Mouse (Mus musculus) kidney, postnatal 10 days (tissue): ENCODE results near the gene Magoh.

ENCODE experiments used
- DNase-seq: peaks from one replicate; pipeline ENCODE4 v3.0.0; 2021; ENCODE audit warnings: mixed read lengths

Gene Magoh

GRCm38 (mm10) chr4:107879254-107880050 lies at the start of gene Magoh:
Gene Magoh (plus strand): TSS chr4:107879755.
- peak; percentile 99 for DNase-seq

DNA sequence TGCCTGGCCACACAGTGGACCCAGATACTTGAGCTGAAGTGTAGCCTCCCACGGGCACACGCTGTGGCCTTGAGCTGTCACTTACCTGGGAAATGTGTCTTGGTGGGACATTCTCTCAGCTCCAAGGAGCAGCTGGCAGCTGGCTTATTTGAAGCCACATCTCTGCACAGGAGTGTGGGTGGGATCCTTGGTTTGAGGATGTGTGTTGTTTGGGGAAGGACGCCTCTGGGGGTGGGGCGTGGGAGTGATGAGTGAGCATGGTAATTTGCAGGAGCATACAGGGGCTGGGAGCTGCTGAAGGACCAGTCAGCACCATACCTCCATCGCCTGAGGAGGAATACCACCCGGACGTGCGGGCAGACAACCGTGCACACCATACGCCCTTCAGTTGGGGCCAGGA lies 49.4 kb upstream of the Magoh start:
- no peak for DNase-seq

DNA sequence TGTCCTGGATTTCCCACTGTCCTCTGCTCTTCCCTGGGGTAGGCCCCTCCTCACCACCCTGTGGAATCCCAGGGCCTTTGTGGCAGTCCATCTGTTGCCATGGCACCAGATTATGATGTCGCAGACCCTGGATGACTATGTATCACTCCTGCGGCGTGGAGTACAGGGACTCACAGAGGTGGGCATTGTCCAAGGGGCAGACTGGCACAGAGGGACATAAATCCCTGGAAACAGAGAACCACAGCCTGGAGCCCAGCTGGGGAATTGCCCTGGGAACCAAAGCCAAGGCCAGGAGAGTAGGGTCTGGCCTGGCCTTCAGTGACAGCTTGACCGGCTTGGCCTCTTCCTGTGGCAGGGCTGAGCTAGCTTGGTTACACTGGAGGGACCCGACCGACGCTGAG lies 48.7 kb upstream of the Magoh start:
- no peak for DNase-seq

- no peak for DNase-seq
These were observed 47.9 kb upstream of the Magoh start for GRCm38 (mm10) chr4:107831678-107832077.

DNA sequence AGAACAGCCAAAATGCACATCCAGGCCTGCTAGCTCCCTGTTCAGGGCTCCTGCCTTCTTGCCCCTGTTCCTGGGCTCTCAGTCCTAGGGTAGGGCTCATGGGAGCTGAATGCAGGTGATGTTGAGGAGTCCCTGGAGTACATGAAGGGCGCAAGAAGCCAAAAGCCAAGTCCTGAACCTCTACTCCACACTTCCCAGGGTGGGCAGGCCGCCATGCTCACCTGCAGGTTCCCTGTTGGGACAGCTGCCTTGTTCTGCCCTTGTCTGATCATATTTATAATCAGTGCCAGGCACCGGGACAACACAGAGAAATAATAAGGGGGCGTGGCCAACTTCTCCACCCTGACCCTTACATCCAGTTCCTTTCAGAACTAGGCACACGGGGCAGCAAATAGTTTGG lies 46.0 kb upstream of the Magoh start:
- DNase-seq = no peak

DNA sequence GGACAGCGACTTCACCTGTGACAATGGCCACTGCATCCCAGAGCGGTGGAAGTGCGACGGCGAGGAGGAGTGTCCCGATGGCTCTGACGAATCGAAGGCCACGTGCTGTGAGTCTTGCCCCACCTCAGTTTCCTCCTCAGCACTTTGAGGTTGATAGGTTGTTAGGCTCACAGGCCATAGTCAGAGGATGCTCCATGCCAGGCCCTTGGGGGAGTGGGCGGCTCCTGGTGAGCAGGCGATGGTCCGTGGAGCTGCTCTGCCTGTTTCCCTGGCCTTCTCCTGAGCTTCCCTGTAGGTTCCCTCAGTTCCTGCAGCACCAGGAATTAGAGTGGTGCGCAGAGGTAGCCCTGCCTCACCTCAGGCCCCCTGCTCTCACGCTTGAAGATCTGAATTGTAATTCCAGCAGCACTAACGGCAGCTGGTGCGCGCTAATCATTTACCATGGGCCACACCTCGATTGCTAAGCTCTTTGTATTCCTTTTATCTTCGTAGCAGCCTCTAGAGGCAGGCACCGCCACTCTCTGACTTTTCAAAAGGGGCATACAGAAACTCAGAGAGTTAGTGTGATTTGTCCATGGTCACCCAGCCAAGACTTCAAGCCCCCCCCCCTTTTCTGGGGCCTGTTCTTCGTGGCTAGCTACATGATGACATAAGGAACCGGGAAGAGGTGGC lies 44.8 kb upstream of the Magoh start:
- no peak for DNase-seq

GRCm38 (mm10) chr4:107835508-107835909 lies 44.0 kb upstream of the Magoh start:
- DNase-seq = no peak

DNA sequence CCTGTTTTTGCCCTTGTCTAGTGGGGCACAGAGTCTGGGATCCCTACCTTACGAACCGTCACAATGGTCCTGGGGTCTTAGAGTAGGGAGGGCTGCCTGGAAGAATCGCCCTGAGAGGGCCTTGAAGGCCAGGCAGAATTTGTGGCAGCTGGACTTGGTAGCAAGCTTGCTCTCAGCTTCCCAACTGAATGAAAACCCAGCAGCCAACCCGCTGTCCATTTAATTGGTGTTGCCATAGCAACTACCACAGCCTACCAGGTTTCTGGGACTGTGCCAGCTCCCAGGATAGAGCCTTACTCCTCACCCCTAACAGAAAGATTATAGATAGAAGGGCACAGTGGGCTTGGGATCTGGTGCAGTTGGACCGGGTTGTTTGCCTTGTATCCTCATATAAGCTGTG lies 42.8 kb upstream of the Magoh start:
- peak; percentile 68 for DNase-seq

DNA sequence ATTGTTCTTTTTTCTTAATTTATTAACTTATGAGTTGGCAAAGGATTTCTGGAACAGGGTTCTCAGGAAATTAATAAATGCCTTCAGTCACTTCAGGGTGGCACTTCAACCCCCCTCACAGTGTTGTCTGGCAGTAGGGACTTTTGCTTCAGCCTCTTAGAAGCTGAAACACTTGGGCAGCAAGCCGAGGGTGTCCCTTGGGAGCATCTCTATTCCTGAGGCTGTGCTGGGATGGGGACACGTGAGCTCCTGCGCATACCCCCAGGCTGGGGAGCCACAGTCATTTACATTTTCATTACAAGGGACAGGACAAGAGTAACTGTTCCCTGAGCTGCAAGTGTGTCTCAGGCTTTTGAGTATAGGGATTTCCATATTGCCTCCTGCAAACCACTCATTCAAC lies 41.6 kb upstream of the Magoh start:
- DNase-seq = no peak

- no peak for DNase-seq
These were observed 35.9 kb upstream of the Magoh start for GRCm38 (mm10) chr4:107843687-107844086.

DNA sequence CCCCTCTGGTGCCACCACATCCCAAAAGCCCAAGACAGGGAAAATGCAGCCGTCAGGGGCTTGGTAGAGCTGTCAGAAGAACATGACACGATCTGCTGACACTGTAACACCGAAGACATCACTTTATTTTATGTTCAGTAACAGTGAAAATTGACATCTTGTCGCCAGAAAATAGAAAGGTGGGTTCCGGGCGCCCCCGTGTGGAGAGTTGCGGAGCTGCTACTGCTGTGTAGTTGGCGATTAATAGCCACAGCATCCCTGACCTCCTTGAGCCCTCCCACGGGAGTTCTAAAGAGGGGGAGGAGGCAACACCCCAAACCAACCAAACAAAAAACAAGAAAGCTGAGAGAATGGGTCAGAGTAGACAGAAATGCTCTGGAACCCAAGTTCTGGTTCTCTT lies 34.6 kb upstream of the Magoh start:
- DNase-seq = peak; percentile 85

- DNase-seq = no peak
These were observed 32.8 kb upstream of the Magoh start for GRCm38 (mm10) chr4:107846795-107847194.

GRCm38 (mm10) chr4:107848546-107848945 lies 31.0 kb upstream of the Magoh start:
- DNase-seq = no peak

GRCm38 (mm10) chr4:107849621-107850020 lies 29.9 kb upstream of the Magoh start:
- DNase-seq = no peak

GRCm38 (mm10) chr4:107850091-107850490 lies 29.5 kb upstream of the Magoh start:
- DNase-seq = no peak

GRCm38 (mm10) chr4:107853333-107853732 lies 26.2 kb upstream of the Magoh start:
- no peak for DNase-seq

- DNase-seq = no peak
These were observed 25.7 kb upstream of the Magoh start for GRCm38 (mm10) chr4:107853836-107854235.

DNA sequence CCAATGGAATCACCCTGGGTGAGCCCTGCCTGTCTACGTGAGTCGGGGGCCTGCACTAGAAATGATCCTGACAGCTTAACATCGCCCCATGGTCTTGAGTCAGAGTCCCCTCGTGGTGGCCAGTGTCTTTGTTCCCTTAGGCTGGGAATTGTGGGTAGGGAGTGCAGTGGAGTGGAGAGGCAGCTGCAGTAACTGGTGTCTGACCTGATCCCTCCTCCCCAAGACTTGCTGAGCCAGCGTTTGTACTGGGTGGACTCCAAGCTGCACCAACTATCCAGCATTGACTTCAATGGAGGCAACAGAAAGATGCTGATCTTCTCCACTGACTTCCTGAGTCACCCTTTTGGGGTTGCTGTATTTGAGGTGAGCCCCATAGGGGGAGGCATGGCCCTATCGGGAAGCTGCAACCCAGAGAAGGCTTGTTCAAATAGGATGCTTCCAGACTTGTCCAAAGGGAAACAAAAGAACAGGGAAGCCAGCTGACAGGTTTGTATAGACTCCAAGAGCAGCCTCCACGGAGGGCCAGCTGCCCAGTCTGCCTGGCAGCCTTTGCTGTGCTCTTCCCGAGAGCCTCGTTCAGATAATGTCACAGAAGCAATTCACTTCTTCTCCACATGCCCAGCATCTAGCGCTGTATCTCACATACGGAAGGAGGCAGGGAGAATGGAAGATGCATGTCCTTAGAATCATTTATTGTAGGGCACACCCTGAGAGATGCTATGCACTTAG lies 22.4 kb upstream of the Magoh start:
- no peak for DNase-seq

- DNase-seq = no peak
These were observed 20.6 kb upstream of the Magoh start for GRCm38 (mm10) chr4:107858995-107859394.

DNA sequence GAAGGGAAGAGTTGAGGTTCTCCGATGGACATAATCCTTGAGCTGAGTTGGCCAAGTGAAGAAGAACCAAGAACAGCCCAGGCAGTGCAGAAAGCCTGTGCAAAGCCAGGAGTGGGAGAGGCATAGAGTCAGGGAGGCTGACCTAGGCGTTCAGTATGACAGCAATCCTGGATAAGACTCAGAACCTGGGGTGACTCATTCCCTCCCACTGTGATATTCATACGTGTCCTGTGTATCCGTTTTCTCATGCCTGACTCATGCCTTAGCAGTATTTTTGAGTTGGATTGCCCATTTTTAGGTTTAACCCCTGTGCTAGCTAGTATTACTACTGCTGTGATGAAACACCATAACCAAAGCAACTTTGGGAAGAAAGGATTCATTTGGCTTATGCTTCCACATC lies 14.7 kb upstream of the Magoh start:
- DNase-seq = no peak

- no peak for DNase-seq
These were observed 2.1 kb downstream of the Magoh start for GRCm38 (mm10) chr4:107881631-107882030.

- no peak for DNase-seq
These were observed 6.8 kb downstream of the Magoh start for GRCm38 (mm10) chr4:107886371-107886770.

- DNase-seq = no peak
These were observed 9.8 kb downstream of the Magoh start for GRCm38 (mm10) chr4:107889385-107889730.
